Mouse (Mus musculus): ENCODE measurements around the gene Phyh. TPM values are rescaled to one million over a fixed set of nuclear protein-coding genes. Genes with fewer than 3 reads are reported as not detected.

Phyh gene
- total and polyA plus RNA-seq, 2 experiments, result 1,051 to 1,236 TPM

GRCm38 (mm10) chr2:4895598-4895997 is 23.2 kb upstream of the Phyh start:
- peaks cover 13% of the 10 kb centered on the region for H3K4me1 ChIP-seq (ENCODE audit: control insufficient read depth, insufficient read depth, low read length)
- H3K27ac ChIP-seq (replicated peaks; ENCODE audit: insufficient read depth, low read depth, low read length), result peak overlapping the region; percentile 98
- no peak for TF ChIP-seq POLR2A (IDR thresholded peaks at IDR 0.05; ENCODE audit: extremely low read depth, insufficient read depth, low read length)
- TF ChIP-seq CTCF (IDR thresholded peaks at IDR 0.05; ENCODE audit: low read depth, low read length), result no peak
- DNase-seq (ENCODE audit: extremely low read depth, low read depth, low spot score), result peak; percentile 66
- peak overlapping the region; percentile 22; the same call in 1 of the 2 replicates for H3K9ac ChIP-seq (ENCODE audit: low read depth, low read length)
- H3K79me2 ChIP-seq (ENCODE audit: control insufficient read depth, insufficient read depth, low read length), result no peaks in the 10 kb centered on the region
- 31% methylated on average over 2 of the region's 2 CpGs for WGBS
- H3K36me3 ChIP-seq (ENCODE audit: control insufficient read depth, insufficient read depth, low read length), result peaks cover 35% of the 10 kb centered on the region
- no peak overlapping the region for H3K4me3 ChIP-seq (ENCODE audit: insufficient read depth, low read depth, low read length)
- no peaks in the 10 kb centered on the region for H3K27me3 ChIP-seq (ENCODE audit: control insufficient read depth, insufficient read depth, low read length)

DNA sequence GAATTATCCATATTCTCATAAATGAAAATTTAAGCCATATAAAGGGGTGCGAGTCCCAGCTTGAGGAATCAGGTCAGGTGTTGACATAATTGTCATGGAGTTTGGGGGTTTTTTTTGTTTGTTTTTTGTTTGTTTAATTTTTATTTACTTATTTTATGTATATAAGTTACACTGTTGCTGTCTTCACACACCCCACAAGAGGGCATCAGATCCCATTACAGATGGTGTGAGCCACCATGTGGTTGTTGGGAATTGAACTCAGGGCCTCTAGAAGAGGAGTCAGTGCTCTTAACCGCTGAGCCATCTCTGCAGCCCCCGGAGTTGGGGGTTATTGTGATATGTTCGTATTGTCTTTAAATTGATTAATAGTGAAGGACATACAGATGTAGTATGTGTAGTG is 21.8 kb upstream of the Phyh start:
- WGBS, result 94% methylated on average over 4 of the region's 4 CpGs
- Histone ChIP-seq H3K9ac (ENCODE audit: low read depth, low read length) (no peak overlapping the region), H3K79me2 (ENCODE audit: control insufficient read depth, insufficient read depth, low read length) (no peaks in the 10 kb centered on the region), H3K27ac (replicated peaks; ENCODE audit: insufficient read depth, low read depth, low read length) (no peak overlapping the region), H3K27me3 (ENCODE audit: control insufficient read depth, insufficient read depth, low read length) (no peaks in the 10 kb centered on the region), H3K4me1 (ENCODE audit: control insufficient read depth, insufficient read depth, low read length) (peaks cover 17% of the 10 kb centered on the region), H3K4me3 (ENCODE audit: insufficient read depth, low read depth, low read length) (no peak overlapping the region), H3K36me3 (ENCODE audit: control insufficient read depth, insufficient read depth, low read length) (peaks cover 34% of the 10 kb centered on the region)
- TF ChIP-seq CTCF (IDR thresholded peaks at IDR 0.05; ENCODE audit: low read depth, low read length) (no peak), POLR2A (IDR thresholded peaks at IDR 0.05; ENCODE audit: extremely low read depth, insufficient read depth, low read length) (no peak)
- no peak for DNase-seq (ENCODE audit: extremely low read depth, low read depth, low spot score)

DNA sequence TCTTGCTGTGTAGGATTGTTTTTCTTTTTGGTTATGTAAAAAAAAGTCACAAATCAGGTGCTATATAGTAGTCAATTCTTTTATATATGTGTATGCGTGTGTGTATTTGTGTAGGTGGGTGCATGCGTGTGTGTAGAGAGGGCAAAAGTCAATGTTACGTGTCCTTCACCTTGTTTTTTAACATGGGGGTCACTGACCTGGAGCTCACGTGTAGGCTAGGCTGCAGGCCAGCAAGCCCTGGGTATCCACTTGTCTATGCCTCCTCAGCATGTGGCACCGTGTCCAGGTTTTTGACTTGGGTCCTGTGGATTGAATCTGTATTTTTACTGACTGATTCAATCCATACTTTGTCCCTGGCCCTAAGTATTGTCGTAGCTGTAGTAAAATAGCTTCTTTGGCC is 18.2 kb upstream of the Phyh start:
- no peaks in the 10 kb centered on the region for H3K79me2 ChIP-seq (ENCODE audit: control insufficient read depth, insufficient read depth, low read length)
- TF ChIP-seq CTCF (IDR thresholded peaks at IDR 0.05; ENCODE audit: low read depth, low read length), result no peak
- no peak for TF ChIP-seq POLR2A (IDR thresholded peaks at IDR 0.05; ENCODE audit: extremely low read depth, insufficient read depth, low read length)
- no peaks in the 10 kb centered on the region for H3K27me3 ChIP-seq (ENCODE audit: control insufficient read depth, insufficient read depth, low read length)
- DNase-seq (ENCODE audit: extremely low read depth, low read depth, low spot score), result peak; percentile 80
- H3K4me1 ChIP-seq (ENCODE audit: control insufficient read depth, insufficient read depth, low read length), result peaks cover 13% of the 10 kb centered on the region
- 0 out of 2 replicates have a peak overlapping the region, but pooled peaks have one; percentile 38 for H3K27ac ChIP-seq (replicated peaks; ENCODE audit: insufficient read depth, low read depth, low read length)
- 36% methylated on average over 6 of the region's 6 CpGs for WGBS
- no peak overlapping the region for H3K4me3 ChIP-seq (ENCODE audit: insufficient read depth, low read depth, low read length)
- no peak overlapping the region for H3K9ac ChIP-seq (ENCODE audit: low read depth, low read length)
- H3K36me3 ChIP-seq (ENCODE audit: control insufficient read depth, insufficient read depth, low read length), result peaks cover 23% of the 10 kb centered on the region

DNA sequence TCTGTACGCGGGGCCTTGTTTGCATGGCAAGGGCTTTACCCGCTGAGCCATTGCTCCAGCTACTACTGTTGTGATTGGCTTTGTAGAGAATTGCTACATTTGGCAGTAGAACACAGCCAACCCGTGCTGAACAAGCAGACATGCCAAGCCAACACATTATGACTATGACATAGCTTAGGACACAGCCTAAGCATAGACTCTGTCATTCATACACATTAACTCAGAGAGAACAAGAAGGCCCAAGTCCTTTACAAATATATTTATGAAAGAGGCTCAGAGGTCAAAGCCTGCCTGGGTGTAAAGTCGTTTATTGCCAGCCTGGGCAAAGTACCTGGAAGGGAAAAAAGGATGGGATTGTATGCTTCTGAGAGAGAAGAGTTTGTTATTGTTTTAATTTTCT is 16.5 kb upstream of the Phyh start:
- peaks cover 35% of the 10 kb centered on the region for H3K36me3 ChIP-seq (ENCODE audit: control insufficient read depth, insufficient read depth, low read length)
- no peaks in the 10 kb centered on the region for H3K79me2 ChIP-seq (ENCODE audit: control insufficient read depth, insufficient read depth, low read length)
- DNase-seq (ENCODE audit: extremely low read depth, low read depth, low spot score), result peak; percentile 97
- no peaks in the 10 kb centered on the region for H3K27me3 ChIP-seq (ENCODE audit: control insufficient read depth, insufficient read depth, low read length)
- H3K4me1 ChIP-seq (ENCODE audit: control insufficient read depth, insufficient read depth, low read length), result peaks cover 7% of the 10 kb centered on the region
- no peak overlapping the region for H3K9ac ChIP-seq (ENCODE audit: low read depth, low read length)
- H3K4me3 ChIP-seq (ENCODE audit: insufficient read depth, low read depth, low read length), result no peak overlapping the region
- H3K27ac ChIP-seq (replicated peaks; ENCODE audit: insufficient read depth, low read depth, low read length), result peak overlapping the region; percentile 96
- no peak for TF ChIP-seq CTCF (IDR thresholded peaks at IDR 0.05; ENCODE audit: low read depth, low read length)
- TF ChIP-seq POLR2A (IDR thresholded peaks at IDR 0.05; ENCODE audit: extremely low read depth, insufficient read depth, low read length), result no peak
- 30% methylated on average over 5 of the region's 5 CpGs for whole genome bisulfite sequencing

- H3K4me3 ChIP-seq (ENCODE audit: insufficient read depth, low read depth, low read length), result no peak overlapping the region
- no peak for DNase-seq (ENCODE audit: extremely low read depth, low read depth, low spot score)
- peaks cover 22% of the 10 kb centered on the region for H3K36me3 ChIP-seq (ENCODE audit: control insufficient read depth, insufficient read depth, low read length)
- H3K9ac ChIP-seq (ENCODE audit: low read depth, low read length), result no peak overlapping the region
- peaks cover 6% of the 10 kb centered on the region for H3K4me1 ChIP-seq (ENCODE audit: control insufficient read depth, insufficient read depth, low read length)
- H3K27me3 ChIP-seq (ENCODE audit: control insufficient read depth, insufficient read depth, low read length), result no peaks in the 10 kb centered on the region
- H3K27ac ChIP-seq (replicated peaks; ENCODE audit: insufficient read depth, low read depth, low read length), result no peak overlapping the region
- H3K79me2 ChIP-seq (ENCODE audit: control insufficient read depth, insufficient read depth, low read length), result no peaks in the 10 kb centered on the region
- TF ChIP-seq CTCF (IDR thresholded peaks at IDR 0.05; ENCODE audit: low read depth, low read length) (no peak), POLR2A (IDR thresholded peaks at IDR 0.05; ENCODE audit: extremely low read depth, insufficient read depth, low read length) (no peak)
- 90% methylated on average over 6 of the region's 6 CpGs for WGBS
These were observed 11.7 kb upstream of the Phyh start for GRCm38 (mm10) chr2:4907120-4907519.

GRCm38 (mm10) chr2:4907916-4908315 is 10.9 kb upstream of the Phyh start:
- no peak overlapping the region for H3K27ac ChIP-seq (replicated peaks; ENCODE audit: insufficient read depth, low read depth, low read length)
- H3K4me3 ChIP-seq (ENCODE audit: insufficient read depth, low read depth, low read length), result no peak overlapping the region
- no peak overlapping the region for H3K9ac ChIP-seq (ENCODE audit: low read depth, low read length)
- no peaks in the 10 kb centered on the region for H3K27me3 ChIP-seq (ENCODE audit: control insufficient read depth, insufficient read depth, low read length)
- no peak for DNase-seq (ENCODE audit: extremely low read depth, low read depth, low spot score)
- peaks cover 4% of the 10 kb centered on the region; the same call in 1 of the 2 replicates for H3K4me1 ChIP-seq (ENCODE audit: control insufficient read depth, insufficient read depth, low read length)
- WGBS, result 86% methylated on average over 7 of the region's 7 CpGs
- no peak for TF ChIP-seq POLR2A (IDR thresholded peaks at IDR 0.05; ENCODE audit: extremely low read depth, insufficient read depth, low read length)
- TF ChIP-seq CTCF (IDR thresholded peaks at IDR 0.05; ENCODE audit: low read depth, low read length), result no peak
- H3K79me2 ChIP-seq (ENCODE audit: control insufficient read depth, insufficient read depth, low read length), result no peaks in the 10 kb centered on the region
- peaks cover 22% of the 10 kb centered on the region for H3K36me3 ChIP-seq (ENCODE audit: control insufficient read depth, insufficient read depth, low read length)
